8 mouse cellular contexts compared by ENCODE assay signal in genomic region chr13:67128038-67128721, GRCm38 (mm10). TPM values are rescaled to one million over a fixed set of nuclear protein-coding genes. Genes with fewer than 3 reads are reported as not detected.
DNase-seq lines count a peak whose midpoint lies in the region; ATAC-seq and TF ChIP-seq lines count a peak whose summit lies in the region.

No protein-coding gene starts in this region.

- peak; percentile 35 for TF ChIP-seq CTCF in gastrocnemius, adult 2 months (IDR thresholded peaks at IDR 0.05)

- peak overlapping the region; percentile 69 for H3K4me3 ChIP-seq in gastrocnemius, adult 2 months
- H3K4me3 ChIP-seq in megakaryocyte, embryonic 14.5 days (replicated peaks) = peak overlapping the region; percentile 94

- H3K9me3 ChIP-seq in megakaryocyte, embryonic 14.5 days = no peaks in the 10 kb centered on the region

- DNase-seq in ZHBTc4 (ENCODE audit: low read depth, low spot score) = peak; percentile 93
- peak; percentile 82 for DNase-seq in gastrocnemius, adult 2 months
- peak; percentile 60 for DNase-seq in hindlimb bud, embryonic 11.5 days (ENCODE audit: extremely low spot score, low read depth, low spot score)
- peak; percentile 82 to 85 for DNase-seq in left cerebral cortex, adult 8-10 months (ENCODE audit: low spot score in 2 of 2)
- DNase-seq in right cerebral cortex, postnatal 10 days (ENCODE audit: low spot score in 2 of 2) = peak; percentile 91 to 94
- DNase-seq in urinary bladder, postnatal 4 days (ENCODE audit: low spot score in 2 of 2) = peak; percentile 65 to 69

- intact Hi-C loops in gastrocnemius, adult 2 months (cut with DNase I) = loop anchor here (1.0 to 10.0 kb wide), 5 partner anchors 20 to 554 kb away; partner anchors contain the start of genes Gm28557 and Rsl1

- no peaks in the 10 kb centered on the region for H3K36me3 ChIP-seq in megakaryocyte, embryonic 14.5 days (replicated peaks; ENCODE audit: low read length)

- H3K4me1 ChIP-seq in megakaryocyte, embryonic 14.5 days = peaks cover 3% of the 10 kb centered on the region; the same call in 1 of the 2 replicates

- peak overlapping the region; percentile 88 for H3K27ac ChIP-seq in gastrocnemius, adult 2 months

- no peaks in the 10 kb centered on the region for H3K27me3 ChIP-seq in megakaryocyte, embryonic 14.5 days (replicated peaks)

- peak; percentile 98 for ATAC-seq in common myeloid progenitor, adult 5-6 weeks (replicated peaks; ENCODE audit: low read depth, poor library complexity, severe bottlenecking)

RNA-seq across cellular contexts. Expression of gene Zfp759, which starts 6.7 kb away (rescaled TPM):
- total RNA-seq in common myeloid progenitor, adult 5-6 weeks (2017) = 6.4 and 7.2 TPM in 2 replicates
- 1 to 10 TPM; 4.7 to 5.6 TPM for total RNA-seq in gastrocnemius, adult 2 months (2021)
- 10 to 100 TPM in 3 of 4 experiments, 1 to 10 TPM in 1; 9.4 to 12.5 (median 10.9) TPM for total RNA-seq in left cerebral cortex, adult 8-10 months (2022)
- polyA plus RNA-seq in megakaryocyte, embryonic 14.5 days (2012; ENCODE audit: insufficient read depth, low replicate concordance) = 0.04 TPM in 1 of 2 replicates, not detected in the other

RNA-seq across cellular contexts. Expression of gene Rslcan18, which starts 12.1 kb away (rescaled TPM):
- 2.8 TPM in 1 of 2 replicates, not detected in the other for total RNA-seq in common myeloid progenitor, adult 5-6 weeks (2017)
- total RNA-seq in gastrocnemius, adult 2 months (2021) = under 1 TPM; 0.38 to 0.64 TPM
- under 1 TPM in 3 of 4 experiments, not detected in 1; 0.33 to 0.58 (median 0.39) TPM for total RNA-seq in left cerebral cortex, adult 8-10 months (2022)
- polyA plus RNA-seq in megakaryocyte, embryonic 14.5 days (2012; ENCODE audit: insufficient read depth, low replicate concordance) = not detected in 2 replicates

RNA-seq across cellular contexts. Expression of gene Gm28557, which starts 19.8 kb away (rescaled TPM):
- 6.6 and 9.0 TPM in 2 replicates for total RNA-seq in common myeloid progenitor, adult 5-6 weeks (2017)
- total RNA-seq in gastrocnemius, adult 2 months (2021) = 1 to 10 TPM; 2.2 to 3.4 TPM
- total RNA-seq in left cerebral cortex, adult 8-10 months (2022) = 1 to 10 TPM; 2.6 to 4.6 (median 3.1) TPM
- polyA plus RNA-seq in megakaryocyte, embryonic 14.5 days (2012; ENCODE audit: insufficient read depth, low replicate concordance) = not detected in 2 replicates

RNA-seq across cellular contexts. Expression of gene Zfp708, which starts 30.4 kb away (rescaled TPM):
- total RNA-seq in common myeloid progenitor, adult 5-6 weeks (2017) = 4.2 and 5.0 TPM in 2 replicates
- total RNA-seq in gastrocnemius, adult 2 months (2021) = 1 to 10 TPM in 1 of 2 experiments, under 1 TPM in 1; 0.17 to 1.6 TPM
- total RNA-seq in left cerebral cortex, adult 8-10 months (2022) = 1 to 10 TPM in 3 of 4 experiments, under 1 TPM in 1; 0.87 to 2.7 (median 2.1) TPM
- not detected in 2 replicates for polyA plus RNA-seq in megakaryocyte, embryonic 14.5 days (2012; ENCODE audit: insufficient read depth, low replicate concordance)

RNA-seq across cellular contexts. Expression of gene Rsl1, which starts 44.8 kb away (rescaled TPM):
- 10.5 and 15.2 TPM in 2 replicates for total RNA-seq in common myeloid progenitor, adult 5-6 weeks (2017)
- total RNA-seq in gastrocnemius, adult 2 months (2021) = 1 to 10 TPM; 1.5 to 2.0 TPM
- 10 to 100 TPM in 1 of 4 experiments, 1 to 10 TPM in 3; 4.1 to 10.3 (median 6.1) TPM for total RNA-seq in left cerebral cortex, adult 8-10 months (2022)
- 0.13 TPM in 1 of 2 replicates, not detected in the other for polyA plus RNA-seq in megakaryocyte, embryonic 14.5 days (2012; ENCODE audit: insufficient read depth, low replicate concordance)

Comparison
In these comparisons a context has a peak if more than half of its experiments do, and no peak if none do; other contexts are left out.
1. Peak in every context shown above with its lines: DNase-seq, ATAC-seq, H3K4me3 ChIP-seq and H3K27ac ChIP-seq.